Mouse (Mus musculus): ENCODE results near the gene Galm.
A peak's percentile ranks its signal among the peaks of the same experiment; 100 is the strongest.
"Not testable (repeated sequence)": the region's sequence is repeated elsewhere in the genome, so short reads cannot be mapped to it uniquely, and the experiment has no call there.

The Galm gene

GRCm38 (mm10) chr17:80221202-80221601 lies 93.9 kb downstream of the Galm start:
- no peak for DNase-seq

DNA sequence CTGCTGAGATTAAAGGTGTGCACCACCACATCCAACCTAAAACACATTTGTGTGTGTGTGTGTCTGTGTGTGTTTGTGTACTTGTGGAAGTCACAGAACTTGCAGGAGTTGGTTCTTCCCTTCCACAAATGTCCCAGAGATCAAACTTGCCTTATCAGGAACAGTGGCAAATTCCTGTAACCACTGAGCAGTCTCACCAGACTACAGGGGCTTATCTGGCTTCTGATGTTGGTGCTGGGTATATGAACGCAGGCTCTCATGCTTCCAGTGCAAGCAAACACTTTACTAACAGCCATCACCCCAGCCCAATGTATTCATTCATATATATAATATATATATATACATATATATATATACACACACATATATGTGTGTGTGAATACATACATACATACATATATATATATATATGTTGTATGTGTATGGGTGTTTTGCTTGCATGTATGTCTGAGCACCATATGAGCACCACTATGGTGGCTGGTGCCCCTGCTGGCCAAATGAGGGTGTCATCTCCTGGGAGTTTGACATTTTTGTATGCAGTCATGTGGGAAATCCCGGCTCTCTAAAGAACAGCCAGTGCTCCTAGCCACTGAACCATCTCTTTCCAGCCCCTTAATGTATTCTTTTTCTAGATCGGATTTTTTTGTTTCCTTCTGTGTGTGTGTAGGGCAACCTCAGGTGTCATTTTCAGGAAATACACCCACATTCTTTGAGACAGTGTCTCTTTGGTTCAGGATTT lies 94.8 kb downstream of the Galm start:
- no peak for DNase-seq

- no peak for DNase-seq
Observed at GRCm38 (mm10) chr17:80223829-80224228, 96.6 kb downstream of the Galm start.

DNA sequence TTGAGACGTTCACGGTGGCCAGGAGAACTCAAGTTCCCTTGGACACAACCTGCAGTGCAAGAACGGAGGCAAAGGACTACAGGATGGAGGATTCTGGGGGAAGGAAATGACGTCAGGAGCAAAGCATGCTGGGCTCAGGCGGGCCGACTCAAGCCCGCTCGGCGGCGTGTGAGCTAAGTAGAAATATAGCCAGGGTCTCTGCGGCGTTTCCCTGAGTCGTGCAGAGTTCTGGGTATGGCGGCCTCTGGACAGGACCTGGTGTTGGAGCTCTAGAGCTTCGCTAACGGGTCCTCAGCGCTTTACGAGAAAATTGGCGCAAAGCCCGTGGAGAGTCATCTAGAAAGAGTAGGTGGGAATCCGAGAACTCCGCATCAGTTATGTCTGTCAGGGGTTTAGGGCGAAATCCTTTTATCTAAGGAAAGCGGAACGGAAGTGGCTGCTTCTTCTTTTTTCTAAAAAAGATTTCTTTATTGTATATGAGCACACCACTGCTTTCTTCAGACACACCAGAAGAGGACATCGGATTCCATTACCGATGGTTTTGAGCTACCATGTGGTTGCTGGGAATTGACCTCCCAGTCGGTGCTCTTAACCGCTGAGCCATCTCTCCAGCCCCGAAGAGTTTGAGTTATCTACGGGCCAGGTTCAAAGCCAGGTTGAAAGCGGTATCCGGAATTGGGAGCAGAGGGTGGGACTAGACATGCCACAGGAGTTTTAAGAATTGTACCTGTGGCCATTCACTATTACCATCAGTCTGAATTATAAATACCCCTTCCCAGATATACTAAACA lies 97.2 kb downstream of the Galm start, which contains the start of gene Gemin6:
Gene Gemin6, plus strand, starts transcription at position 116 of the 791 bp plus-strand sequence.
- peak; percentile 93 for DNase-seq

- not testable (repeated sequence) for DNase-seq
Observed at GRCm38 (mm10) chr17:80225142-80225541, 97.9 kb downstream of the Galm start.

GRCm38 (mm10) chr17:80229396-80229795 lies 102.1 kb downstream of the Galm start:
- DNase-seq, result no peak

DNA sequence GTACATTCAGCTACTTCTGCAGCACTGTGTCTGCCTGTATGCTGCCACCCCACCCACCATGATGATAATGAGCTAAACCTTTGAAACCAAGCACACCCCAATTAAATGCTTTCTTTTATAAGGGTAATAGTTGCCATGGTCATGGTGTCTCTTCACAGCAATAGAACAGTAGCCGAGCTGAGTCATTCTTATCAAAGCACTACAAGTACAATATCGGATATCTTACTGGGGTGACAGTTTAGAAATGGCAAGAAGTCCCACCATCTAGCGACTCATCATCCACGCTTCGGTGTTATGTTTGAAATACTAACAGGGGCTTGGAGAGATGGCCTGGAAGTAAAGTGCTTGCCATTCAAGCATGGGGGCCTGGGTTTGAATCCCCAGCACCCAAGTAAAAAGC lies 106.6 kb downstream of the Galm start:
- no peak for DNase-seq

DNA sequence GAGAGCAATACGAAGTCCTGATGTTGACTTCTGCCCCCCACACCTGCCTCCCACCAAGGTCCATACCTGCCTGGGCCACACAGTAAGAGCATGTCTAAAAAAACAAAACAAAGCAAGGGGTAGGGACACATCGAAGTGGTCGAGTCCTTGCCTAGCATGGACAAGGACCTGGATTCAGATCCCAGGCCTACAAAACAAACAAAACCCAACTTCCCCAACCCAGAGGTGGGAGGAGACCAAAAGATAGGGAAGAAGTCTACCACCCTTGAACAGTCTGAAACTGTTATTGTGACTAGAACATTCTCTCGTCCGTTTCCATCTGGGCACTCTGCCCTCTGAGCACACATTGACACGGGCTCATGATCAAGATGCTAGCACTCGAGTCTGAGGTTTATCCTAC lies 107.1 kb downstream of the Galm start:
- DNase-seq, result no peak

Data from lung, postnatal 36 days (tissue).